Mouse (Mus musculus) limb, embryonic 11.5 days (tissue): ENCODE measurements around the gene Klhl11. TPM values are rescaled to one million over a fixed set of nuclear protein-coding genes. Genes with fewer than 3 reads are reported as not detected.

Experiments used
- ATAC-seq: fragments of 200-750 bp; cut with Nextera tagmentation; 2 replicates; pipeline ENCODE4 v1.8.0; 2017; ENCODE audit warnings: low read depth; ENCODE audit not compliant: insufficient number of reproducible peaks, low FRiP score, low TSS enrichment
- DNase-seq: peaks from one replicate; pipeline ENCODE4 v3.0.0-alpha.2; 2015; ENCODE audit warnings: low spot score
- H3K27ac ChIP-seq: fragments of 300-500 bp; sonication (generic); replicated peaks from 2 replicates; pipeline ENCODE4 v1.5.1; 2014; ENCODE audit warnings: low read depth, mild to moderate bottlenecking, low read length
- H3K27me3 ChIP-seq: fragments of 300-500 bp; sonication (generic); 2 replicates; pipeline ENCODE4 v1.6.1; 2014; ENCODE audit warnings: mild to moderate bottlenecking, low read length, mixed read lengths; ENCODE audit not compliant: control insufficient read depth, insufficient read depth
- H3K36me3 ChIP-seq: fragments of 300-500 bp; sonication (generic); 2 replicates; pipeline ENCODE4 v1.6.1; 2014; ENCODE audit warnings: mild to moderate bottlenecking, low read length, moderate library complexity, mixed read lengths; ENCODE audit not compliant: control insufficient read depth, insufficient read depth
- H3K4me1 ChIP-seq: fragments of 300-500 bp; sonication (generic); 2 replicates; pipeline ENCODE4 v1.6.1; 2014; ENCODE audit warnings: low read length, mixed read lengths; ENCODE audit not compliant: control insufficient read depth, insufficient read depth
- H3K4me2 ChIP-seq: fragments of 300-500 bp; sonication (generic); 2 replicates; pipeline ENCODE4 v1.6.1; 2014; ENCODE audit warnings: low read depth, mild to moderate bottlenecking, moderate library complexity; ENCODE audit not compliant: severe bottlenecking
- H3K4me3 ChIP-seq: fragments of 300-500 bp; sonication (generic); 2 replicates; pipeline ENCODE4 v1.5.1; 2014; ENCODE audit warnings: low read depth, low read length
- H3K9ac ChIP-seq: fragments of 300-500 bp; sonication (generic); 2 replicates; pipeline ENCODE4 v1.6.1; 2014; ENCODE audit warnings: mild to moderate bottlenecking, low read length
- H3K9me3 ChIP-seq: fragments of 300-500 bp; sonication (generic); 2 replicates; pipeline ENCODE4 v1.6.1; 2016; ENCODE audit warnings: low read length; ENCODE audit not compliant: control insufficient read depth
- WGBS: fragments of 180-500 bp; shearing (Covaris S2); extraction: QIAGEN DNeasy Blood & Tissue Kit; methylation state at CpG from one replicate; pipeline ENCODE4 v1.1.7; 2014; 5-methylcytosine and 5-hydroxymethylcytosine counted together
- polyA plus RNA-seq: library from polyadenylated mRNA; unstranded; fragments of >200 nt; fragmentation: Nextera tagmentation; extraction: Ambion mirVana; gene quantifications from 2 replicates; pipeline ENCODE4 v1.2.1, GENCODE M21; 2014

Klhl11 gene
- polyA plus RNA-seq, 1 experiment from 2014 or later, result 13.8 TPM

- DNase-seq, result no peak
Measured at GRCm38 (mm10) chr11:100485801-100486538, 13.4 kb upstream of the Klhl11 start.

GRCm38 (mm10) chr11:100484461-100484860, 11.9 kb upstream of the Klhl11 start:
- no peak for ATAC-seq
- 91% methylated on average over 3 of the region's 3 CpGs for WGBS
- Histone ChIP-seq H3K4me3 (no peak overlapping the region), H3K27ac (no peak overlapping the region), H3K27me3 (no peaks in the 10 kb centered on the region), H3K36me3 (peaks cover 26% of the 10 kb centered on the region; the same call in 1 of the 2 replicates), H3K9ac (no peak overlapping the region), H3K9me3 (no peaks in the 10 kb centered on the region), H3K4me2 (no peak overlapping the region), H3K4me1 (no peaks in the 10 kb centered on the region)
- DNase-seq, result no peak

More at GRCm38 (mm10) chr11:100485801-100486538, 13.4 kb upstream of the Klhl11 start:
- Histone ChIP-seq H3K4me1 (no peaks in the 10 kb centered on the region), H3K4me2 (no peak overlapping the region), H3K27ac (no peak overlapping the region), H3K27me3 (no peaks in the 10 kb centered on the region), H3K9me3 (no peaks in the 10 kb centered on the region), H3K9ac (no peak overlapping the region), H3K36me3 (peaks cover 33% of the 10 kb centered on the region; the same call in 1 of the 2 replicates), H3K4me3 (no peak overlapping the region)
- WGBS, result 90% methylated on average over 8 of the region's 8 CpGs
- ATAC-seq, result no peak

GRCm38 (mm10) chr11:100479152-100479551, 6.6 kb upstream of the Klhl11 start:
- Histone ChIP-seq H3K36me3 (peaks cover 21% of the 10 kb centered on the region; the same call in 1 of the 2 replicates), H3K9ac (no peak overlapping the region), H3K4me1 (no peaks in the 10 kb centered on the region), H3K27me3 (no peaks in the 10 kb centered on the region), H3K9me3 (no peaks in the 10 kb centered on the region), H3K27ac (no peak overlapping the region), H3K4me2 (no peak overlapping the region), H3K4me3 (no peak overlapping the region)
- ATAC-seq (no peak), DNase-seq (no peak)
- WGBS, result 83% methylated on average over 7 of the region's 7 CpGs

- peaks cover 11% of the 10 kb centered on the region; the same call in 1 of the 2 replicates for H3K36me3 ChIP-seq
- ATAC-seq (no peak), DNase-seq (no peak)
- H3K4me3 ChIP-seq, result no peak overlapping the region
- no peaks in the 10 kb centered on the region for H3K27me3 ChIP-seq
- peaks cover under 1% of the 10 kb centered on the region; the same call in 1 of the 2 replicates for H3K4me1 ChIP-seq
- no peak overlapping the region for H3K27ac ChIP-seq
- no peak overlapping the region for H3K4me2 ChIP-seq
- H3K9ac ChIP-seq, result no peak overlapping the region
- 95% methylated on average over 5 of the region's 5 CpGs for WGBS
- H3K9me3 ChIP-seq, result no peaks in the 10 kb centered on the region
Measured at GRCm38 (mm10) chr11:100476281-100476680, 3.7 kb upstream of the Klhl11 start.

GRCm38 (mm10) chr11:100472935-100473295, 374 bp upstream of the Klhl11 start:
- ATAC-seq, result no peak

GRCm38 (mm10) chr11:100471352-100472196, 967 bp downstream of the Klhl11 start:
- H3K4me1 ChIP-seq, result peaks cover 10% of the 10 kb centered on the region
- peak overlapping the region; percentile 93 for H3K4me2 ChIP-seq
- peaks cover 4% of the 10 kb centered on the region; the same call in 1 of the 2 replicates for H3K36me3 ChIP-seq
- no peaks in the 10 kb centered on the region for H3K9me3 ChIP-seq
- no peak for ATAC-seq
- DNase-seq, result no peak
- no peaks in the 10 kb centered on the region for H3K27me3 ChIP-seq
- peak overlapping the region; percentile 96 for H3K9ac ChIP-seq
- H3K4me3 ChIP-seq, result peak overlapping the region; percentile 78
- WGBS, result 4% methylated on average over 30 of the region's 30 CpGs
- no peak overlapping the region for H3K27ac ChIP-seq

More at GRCm38 (mm10) chr11:100472935-100473295, 374 bp upstream of the Klhl11 start:
- Histone ChIP-seq H3K4me1 (peaks cover 10% of the 10 kb centered on the region), H3K4me2 (no peak overlapping the region), H3K9me3 (no peaks in the 10 kb centered on the region), H3K36me3 (peaks cover 10% of the 10 kb centered on the region; the same call in 1 of the 2 replicates), H3K4me3 (peak overlapping the region; percentile 78), H3K27me3 (no peaks in the 10 kb centered on the region), H3K27ac (no peak overlapping the region), H3K9ac (no peak overlapping the region)
- DNase-seq, result no peak
- 34% methylated on average over 5 of the region's 5 CpGs for WGBS

GRCm38 (mm10) chr11:100465833-100466232, 6.7 kb downstream of the Klhl11 start:
- Histone ChIP-seq H3K27ac (no peak overlapping the region), H3K4me2 (no peak overlapping the region), H3K9me3 (no peaks in the 10 kb centered on the region), H3K36me3 (peaks cover 7% of the 10 kb centered on the region), H3K27me3 (no peaks in the 10 kb centered on the region), H3K4me1 (peaks cover 4% of the 10 kb centered on the region), H3K4me3 (no peak overlapping the region), H3K9ac (no peak overlapping the region)
- WGBS, result 96% methylated on average over 1 of the region's 1 CpGs
- no peak for DNase-seq
- ATAC-seq, result no peak

- Histone ChIP-seq H3K27ac (no peak overlapping the region), H3K9me3 (no peaks in the 10 kb centered on the region), H3K36me3 (peaks cover 7% of the 10 kb centered on the region), H3K27me3 (no peaks in the 10 kb centered on the region), H3K4me1 (peaks cover under 1% of the 10 kb centered on the region; the same call in 1 of the 2 replicates), H3K9ac (no peak overlapping the region), H3K4me3 (no peak overlapping the region), H3K4me2 (no peak overlapping the region)
- WGBS, result 95% methylated on average over 1 of the region's 1 CpGs
- DNase-seq (no peak), ATAC-seq (no peak)
Measured at GRCm38 (mm10) chr11:100465229-100465792, 7.2 kb downstream of the Klhl11 start.
